Mouse (Mus musculus) testis, adult 2 months (tissue): ENCODE results near the gene Omg.

ENCODE experiments used
- CTCF ChIP-seq: fragments of 200-500 bp; IDR thresholded peaks from 2 replicates; pipeline ENCODE4 v1.5.1; 2012; ENCODE audit warnings: low read depth, mild to moderate bottlenecking, inconsistent platforms, low read length, moderate library complexity; ENCODE audit not compliant: control insufficient read depth, insufficient read depth, insufficient replicate concordance
- POLR2A ChIP-seq: fragments of 200-500 bp; IDR thresholded peaks from 2 replicates; pipeline ENCODE4 v1.6.1; 2012; ENCODE audit warnings: low read depth, mild to moderate bottlenecking, inconsistent platforms, low read length, moderate library complexity; ENCODE audit not compliant: control insufficient read depth

GRCm38 (mm10) chr11:79536293-79536692 lies 32.4 kb upstream of the Omg start:
- TF ChIP-seq CTCF (no peak), POLR2A (no peak)
